ENCODE assay signal across 13 mouse cellular contexts in the genomic region with DNA sequence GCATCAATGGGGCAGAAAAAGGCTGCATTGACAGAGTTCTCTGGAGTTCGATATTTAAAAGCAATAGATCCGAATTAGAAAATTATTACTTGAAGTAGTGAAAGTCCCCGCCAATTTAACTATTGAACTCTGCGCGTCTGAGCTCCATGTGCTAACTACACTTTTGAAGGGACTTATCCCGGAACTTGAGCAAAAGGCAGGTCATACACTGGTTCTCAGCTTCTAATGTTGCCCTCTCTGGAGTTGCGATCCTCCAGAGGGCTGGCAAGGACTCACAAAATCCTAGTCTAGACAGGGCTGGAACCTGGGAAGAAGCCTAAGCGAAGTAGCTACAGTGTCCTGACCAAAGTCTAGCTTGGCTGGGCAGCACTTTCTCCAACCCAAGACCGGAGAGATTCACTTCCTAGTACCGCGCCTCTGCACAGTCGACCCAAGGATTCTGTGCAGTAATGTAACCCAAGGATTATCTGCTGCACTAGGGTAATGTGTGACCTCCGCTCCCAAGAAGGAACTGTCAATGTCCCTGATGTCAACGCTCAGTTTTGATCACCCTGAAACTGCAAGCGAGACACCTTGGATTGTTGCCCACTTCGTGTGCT. TPM values are rescaled to one million over a fixed set of nuclear protein-coding genes. Genes with fewer than 3 reads are reported as not detected.
DNase-seq lines count a peak whose midpoint lies in the region; ATAC-seq and TF ChIP-seq lines count a peak whose summit lies in the region.
"Had no signal": no experiment of that assay in that cellular context is flagged by ENCODE, and none has a peak within 500 bp of the region (broad histone marks: within the 10 kb centered on the region; RNA-seq: fewer than 3 reads in every experiment).

No protein-coding gene starts in this region.

- DNase-seq in intestine, embryonic 14.5 days (ENCODE audit: low spot score) = peak; percentile 68
- peak; percentile 7 for DNase-seq in ZHBTc4 (ENCODE audit: low read depth, low spot score)
- peak; percentile 61 for DNase-seq in limb, embryonic 10.5 days (ENCODE audit: low spot score)
- DNase-seq in left cerebral cortex, postnatal 36 days (ENCODE audit: low spot score in 2 of 2) = no peak
- no peak for DNase-seq in right cerebral cortex, postnatal 10 days (ENCODE audit: low spot score in 2 of 2)
- no peak for DNase-seq in spleen, postnatal 10 days (ENCODE audit: low spot score in 2 of 2)
- DNase-seq: cerebellum, adult 9-11 months; kidney, adult 8-10 months had no signal

- H3K36me3 ChIP-seq in intestine, embryonic 14.5 days (ENCODE audit: control insufficient read depth, insufficient read depth, low read length) = no peaks in the 10 kb centered on the region
- H3K36me3 ChIP-seq in intestine, postnatal 0 days (ENCODE audit: control insufficient read depth, insufficient read depth) = no peaks in the 10 kb centered on the region
- no peaks in the 10 kb centered on the region for H3K36me3 ChIP-seq in limb, embryonic 10.5 days

- TF ChIP-seq CTCF in intestine, postnatal 0 days (IDR thresholded peaks at IDR 0.05; ENCODE audit: low read depth) = no peak

- peaks cover 1% of the 10 kb centered on the region; the same call in 1 of the 2 replicates for H3K4me1 ChIP-seq in intestine, embryonic 14.5 days (replicated peaks; ENCODE audit: control insufficient read depth, insufficient read depth, low read length)
- peaks cover 8% of the 10 kb centered on the region; the same call in 1 of the 2 replicates for H3K4me1 ChIP-seq in intestine, postnatal 0 days (replicated peaks; ENCODE audit: control insufficient read depth, insufficient read depth, low read length)
- peaks cover 26% of the 10 kb centered on the region for H3K4me1 ChIP-seq in limb, embryonic 10.5 days

- H3K9ac ChIP-seq in intestine, embryonic 14.5 days (ENCODE audit: low read length) = no peak overlapping the region
- no peak overlapping the region for H3K9ac ChIP-seq in intestine, postnatal 0 days (ENCODE audit: low read depth, low read length)

- intact Hi-C loops in left cerebral cortex, postnatal 36 days (cut with DNase I) = loop anchor here (5.0 kb wide), 1 partner anchor 239 kb away; no protein-coding TSS in a partner anchor

- no peak overlapping the region for H3K4me3 ChIP-seq in intestine, embryonic 14.5 days (ENCODE audit: low read depth, low read length)
- no peak overlapping the region for H3K4me3 ChIP-seq in intestine, postnatal 0 days (ENCODE audit: low read depth, low read length)
- H3K4me3 ChIP-seq in limb, embryonic 10.5 days = no peak overlapping the region

- H3K4me2 ChIP-seq in intestine, embryonic 14.5 days (ENCODE audit: low read length) = no peak overlapping the region
- H3K4me2 ChIP-seq in intestine, postnatal 0 days (replicated peaks; ENCODE audit: low read depth) = no peak overlapping the region

- H3K9me3 ChIP-seq in intestine, embryonic 14.5 days (ENCODE audit: control insufficient read depth, low read length) = no peaks in the 10 kb centered on the region
- H3K9me3 ChIP-seq in intestine, postnatal 0 days (ENCODE audit: control insufficient read depth) = no peaks in the 10 kb centered on the region
- no peaks in the 10 kb centered on the region for H3K9me3 ChIP-seq in limb, embryonic 10.5 days (replicated peaks)

- no peak overlapping the region for H3K27ac ChIP-seq in intestine, embryonic 14.5 days (ENCODE audit: low read depth)
- H3K27ac ChIP-seq in intestine, postnatal 0 days (ENCODE audit: low read depth, low read length) = no peak overlapping the region
- H3K27ac ChIP-seq in limb, embryonic 10.5 days = no peak overlapping the region

- 3% methylated on average over 16 of the region's 16 CpGs for WGBS in intestine, embryonic 14.5 days
- 3% methylated on average over 16 of the region's 16 CpGs for WGBS in intestine, postnatal 0 days
- WGBS in limb, embryonic 10.5 days = 2% methylated on average over 16 of the region's 16 CpGs

- H3K27me3 ChIP-seq in intestine, embryonic 14.5 days (replicated peaks; ENCODE audit: control insufficient read depth, insufficient read depth, low read length) = peaks cover 90% of the 10 kb centered on the region
- peaks cover 81% of the 10 kb centered on the region for H3K27me3 ChIP-seq in intestine, postnatal 0 days (replicated peaks; ENCODE audit: control insufficient read depth, insufficient read depth, low read length)
- H3K27me3 ChIP-seq in limb, embryonic 10.5 days (ENCODE audit: low read depth, poor library complexity, severe bottlenecking) = peaks cover 96% of the 10 kb centered on the region

- ATAC-seq in intestine, embryonic 14.5 days (replicated peaks; ENCODE audit: low FRiP score, low TSS enrichment, low read depth) = no peak
- ATAC-seq in intestine, postnatal 0 days = no peak
- 0 out of 2 replicates have a peak, but pooled peaks have one; percentile 16 for ATAC-seq in common myeloid progenitor, adult 5-6 weeks (replicated peaks; ENCODE audit: low read depth, poor library complexity, severe bottlenecking)

RNA-seq across cellular contexts. Expression of a gene that starts 3.0 kb away (rescaled TPM):
- polyA plus RNA-seq in intestine, embryonic 14.5 days (2014; fragmentation: Nextera tagmentation; extraction: Ambion mirVana) = not detected in 2 replicates
- polyA plus RNA-seq in intestine, postnatal 0 days (2015; fragmentation: Nextera tagmentation; extraction: Ambion mirVana) = not detected in 2 replicates
- total RNA-seq in common myeloid progenitor, adult 5-6 weeks (2017) = not detected in 2 replicates
- 2.6 TPM in 1 of 2 replicates, not detected in the other for polyA plus RNA-seq in limb, embryonic 10.5 days (2016; fragmentation: Nextera tagmentation; extraction: Ambion mirVana)
- total RNA-seq in left cerebral cortex, postnatal 36 days (2021) = 1 to 10 TPM in 1 of 2 experiments, under 1 TPM in 1; 0.25 to 1.6 TPM
- total RNA-seq: heart, postnatal 36 days; layer of hippocampus, postnatal 14 days had no signal
- polyA plus RNA-seq: spleen, adult 2 months had no signal

Comparison
In these comparisons a context has a peak if more than half of its experiments do, and no peak if none do; other contexts are left out.
1. DNase-seq: peak in intestine, embryonic 14.5 days (single experiment), ZHBTc4 (single experiment) and limb, embryonic 10.5 days (single experiment); none in left cerebral cortex, postnatal 36 days (0 of 2), right cerebral cortex, postnatal 10 days (0 of 2) and spleen, postnatal 10 days (0 of 2).